Mouse (Mus musculus) CH12.LX (cell line): Measurements from ENCODE around the gene Tmem45a. TPM values are rescaled to one million over a fixed set of nuclear protein-coding genes. Genes with fewer than 3 reads are reported as not detected.

Experiments used
- DNase-seq: peaks from one replicate; pipeline ENCODE4 v3.0.0-alpha.2; 2013; ENCODE audit errors: extremely low read depth
- H3K27ac ChIP-seq: 2 replicates; pipeline ENCODE4 v1.5.1; 2012; ENCODE audit warnings: low read depth, mild to moderate bottlenecking, control low read depth, moderate library complexity; ENCODE audit not compliant: insufficient read depth
- H3K27me3 ChIP-seq: replicated peaks from 2 replicates; pipeline ENCODE3; 2012; ENCODE audit warnings: inconsistent platforms
- H3K36me3 ChIP-seq, 2 experiments: replicated peaks in 1 of 2; 2 replicates each; pipeline versions ENCODE3 to v1.6.1; 2012; ENCODE audit warnings: inconsistent platforms in 1 of 2, low read length in 1 of 2, mild to moderate bottlenecking in 1 of 2, mixed read lengths in 1 of 2, moderate library complexity in 1 of 2; ENCODE audit not compliant: control insufficient read depth in 1 of 2, insufficient read depth in 1 of 2
- H3K4me1 ChIP-seq, 2 experiments: 2 replicates each; pipeline ENCODE4 v1.6.1; 2012; ENCODE audit warnings: inconsistent platforms in 1 of 2, moderate library complexity in 1 of 2; ENCODE audit not compliant: insufficient read depth in 2 of 2, control insufficient read depth in 1 of 2
- H3K4me2 ChIP-seq: 2 replicates; pipeline ENCODE4 v1.6.1; 2012; ENCODE audit warnings: low read depth, mild to moderate bottlenecking, control low read depth; ENCODE audit not compliant: poor library complexity, insufficient read depth, severe bottlenecking
- H3K4me3 ChIP-seq, 3 experiments: fragments of 150-350 bp in 1 of 3; sonication (generic) in 1 of 3; replicated peaks in 1 of 3; 2 replicates each; pipeline versions ENCODE3 to v1.5.1; 2011 to 2012; ENCODE audit warnings: low read depth in 2 of 3, low read length in 2 of 3, mild to moderate bottlenecking in 2 of 3, moderate library complexity in 2 of 3, control low read depth in 1 of 3, improper control_type of control experiment in 1 of 3, inconsistent platforms in 1 of 3, mixed read lengths in 1 of 3; ENCODE audit not compliant: poor library complexity in 1 of 3
- H3K79me2 ChIP-seq: replicated peaks from 2 replicates; pipeline ENCODE4 v1.6.1; 2012; ENCODE audit warnings: mild to moderate bottlenecking, moderate library complexity; ENCODE audit not compliant: control insufficient read depth, poor library complexity, insufficient read depth, severe bottlenecking; ENCODE audit errors: extremely low read depth
- H3K9ac ChIP-seq: 2 replicates; pipeline ENCODE4 v1.6.1; 2012; ENCODE audit warnings: low read depth, mild to moderate bottlenecking, control low read depth, moderate library complexity; ENCODE audit not compliant: insufficient read depth
- H3K9me3 ChIP-seq: replicated peaks from 2 replicates; pipeline ENCODE3; 2012; ENCODE audit warnings: low read length, inconsistent platforms, mixed read lengths
- BHLHE40 ChIP-seq: IDR thresholded peaks from 2 replicates; pipeline ENCODE4 v1.6.1; 2011; ENCODE audit warnings: mild to moderate bottlenecking, low read depth, low read length, improper control_type of control experiment
- CTCF ChIP-seq, 2 experiments: IDR thresholded peaks in 1 of 2; conservative IDR thresholded peaks in 1 of 2; 2 replicates each; pipeline ENCODE4 v1.5.1; 2011 to 2012; ENCODE audit warnings: low read depth in 2 of 2, low read length in 2 of 2, improper control_type of control experiment in 1 of 2, inconsistent platforms in 1 of 2, mild to moderate bottlenecking in 1 of 2, moderate library complexity in 1 of 2
- E2F4 ChIP-seq: IDR thresholded peaks from 2 replicates; pipeline ENCODE4 v1.6.1; 2011; ENCODE audit warnings: low read depth, low read length, improper control_type of control experiment; ENCODE audit not compliant: insufficient replicate concordance
- EP300 ChIP-seq: IDR thresholded peaks from 2 replicates; pipeline ENCODE4 v1.6.1; 2011; ENCODE audit warnings: low read length, improper control_type of control experiment
- ETS1 ChIP-seq: conservative IDR thresholded peaks from 2 replicates; pipeline ENCODE4 v1.6.1; 2012; ENCODE audit warnings: low read depth, mild to moderate bottlenecking, inconsistent platforms, low read length, improper control_type of control experiment, moderate library complexity
- GABPA ChIP-seq: IDR thresholded peaks from 2 replicates; pipeline ENCODE4 v1.6.1; 2012; ENCODE audit warnings: low read depth, low read length, improper control_type of control experiment, inconsistent platforms; ENCODE audit not compliant: insufficient replicate concordance
- KAT2A ChIP-seq: IDR thresholded peaks from 2 replicates; pipeline ENCODE4 v1.6.1; 2012; ENCODE audit warnings: low read length, improper control_type of control experiment, inconsistent platforms; ENCODE audit not compliant: insufficient replicate concordance
- MAFK ChIP-seq: IDR thresholded peaks from 2 replicates; pipeline ENCODE4 v1.6.1; 2011; ENCODE audit warnings: low read length, improper control_type of control experiment; ENCODE audit not compliant: insufficient replicate concordance
- MAZ ChIP-seq: IDR thresholded peaks from 2 replicates; pipeline ENCODE4 v1.6.1; 2012; ENCODE audit warnings: low read depth, mild to moderate bottlenecking, inconsistent platforms, low read length, improper control_type of control experiment, moderate library complexity
- MEF2A ChIP-seq: IDR thresholded peaks from 2 replicates; pipeline ENCODE4 v1.6.1; 2014; ENCODE audit warnings: low read depth, mild to moderate bottlenecking, inconsistent platforms, low read length, improper control_type of control experiment, borderline replicate concordance
- NELFE ChIP-seq: IDR thresholded peaks from 2 replicates; pipeline ENCODE4 v1.6.1; 2011; ENCODE audit warnings: low read depth, low read length, improper control_type of control experiment
- NRF1 ChIP-seq: IDR thresholded peaks from 2 replicates; pipeline ENCODE4 v1.6.1; 2014; ENCODE audit warnings: low read depth, mild to moderate bottlenecking, inconsistent platforms, low read length, improper control_type of control experiment, moderate library complexity
- PAX5 ChIP-seq: IDR thresholded peaks from 2 replicates; pipeline ENCODE4 v1.6.1; 2012; ENCODE audit warnings: low read length, inconsistent platforms, mixed read lengths
- POLR2A ChIP-seq: IDR thresholded peaks from 2 replicates; pipeline ENCODE4 v1.6.1; 2011; ENCODE audit warnings: low read depth, mild to moderate bottlenecking, improper control_type of control experiment, low read length
- POLR2AphosphoS2 ChIP-seq: IDR thresholded peaks from 2 replicates; pipeline ENCODE4 v1.6.1; 2011; ENCODE audit warnings: low read depth, low read length, improper control_type of control experiment
- RCOR1 ChIP-seq: conservative IDR thresholded peaks from 2 replicates; pipeline ENCODE4 v1.6.1; 2012; ENCODE audit warnings: low read depth, mild to moderate bottlenecking, inconsistent platforms, low read length, improper control_type of control experiment
- SMC3 ChIP-seq: IDR thresholded peaks from 2 replicates; pipeline ENCODE4 v1.6.1; 2011; ENCODE audit warnings: low read depth, low read length, improper control_type of control experiment
- USF2 ChIP-seq: conservative IDR thresholded peaks from 2 replicates; pipeline ENCODE4 v1.6.1; 2011; ENCODE audit warnings: low read depth, low read length, improper control_type of control experiment
- ZC3H11A ChIP-seq: IDR thresholded peaks from 2 replicates; pipeline ENCODE4 v1.6.1; 2012; ENCODE audit warnings: low read depth, mild to moderate bottlenecking, inconsistent platforms, low read length, improper control_type of control experiment
- ZKSCAN1 ChIP-seq: IDR thresholded peaks from 2 replicates; pipeline ENCODE4 v1.6.1; 2012; ENCODE audit warnings: low read depth, inconsistent platforms, low read length, improper control_type of control experiment, borderline replicate concordance
- ZMIZ1 ChIP-seq: IDR thresholded peaks from 2 replicates; pipeline ENCODE4 v1.6.1; 2012; ENCODE audit warnings: low read depth, mild to moderate bottlenecking, inconsistent platforms, low read length, improper control_type of control experiment
- ZNF384 ChIP-seq: IDR thresholded peaks from 2 replicates; pipeline ENCODE4 v1.6.1; 2012; ENCODE audit warnings: low read depth, low read length, improper control_type of control experiment, inconsistent platforms
- dilution Hi-C: fragments of 300-500 bp; cut with MboI; formaldehyde crosslinking; loops from 2 replicates; pipeline ENCODE4 v1.14.3; 2020; ENCODE audit warnings: low sequenced_read_pairs; ENCODE audit not compliant: extremely low pct_unique_long_range_greater_than_20kb, extremely low pct_ligation_motif_present
- in situ Hi-C: fragments of 300-500 bp; cut with MboI; formaldehyde crosslinking; loops from 3 replicates; pipeline ENCODE4 v1.14.3; 2019; ENCODE audit warnings: low sequenced_read_pairs, low pct_ligation_motif_present, low pct_unique_long_range_greater_than_20kb, mixed read lengths
- polyA plus RNA-seq: library from polyadenylated mRNA; unstranded; fragments of >175 nt; gene quantifications from 2 replicates; pipeline ENCODE4 v1.2.1, GENCODE M21; 2012; ENCODE audit warnings: low read depth; ENCODE audit not compliant: insufficient read length
- total RNA-seq, 2 experiments: library from RNA; depleted of rRNA; stranded (reverse); fragments of 300-350 nt in 1 of 2; fragments of >200 nt in 1 of 2; gene quantifications; 2 replicates each; pipeline ENCODE4 v1.2.3; 2012 to 2014

The Tmem45a gene
- total and polyA plus RNA-seq, 3 experiments: 26.9 to 105 (median 30.7) TPM

DNA sequence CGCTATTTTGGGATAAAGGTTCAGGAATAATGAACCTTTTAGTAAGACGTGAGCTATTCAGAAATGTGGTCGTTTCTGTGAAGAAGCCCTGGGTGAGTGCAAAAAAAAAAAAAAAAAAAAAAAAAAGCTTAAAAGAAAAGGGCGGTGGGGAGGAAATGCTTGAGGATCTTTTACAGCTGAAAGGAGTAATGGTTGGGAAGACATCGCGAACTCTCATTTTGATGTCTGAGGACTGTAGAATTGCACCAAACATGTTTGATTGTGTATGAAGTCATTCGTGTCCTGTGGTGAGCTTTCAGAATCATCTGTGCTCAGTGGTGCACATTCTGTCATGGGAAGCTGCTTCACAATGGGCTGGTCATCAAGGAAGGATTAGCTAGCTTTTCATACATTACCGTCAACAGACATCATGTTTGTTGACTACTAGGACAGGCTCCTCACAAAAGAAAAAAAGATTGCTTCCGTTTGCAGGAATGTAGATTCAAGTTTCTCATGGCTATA lies 700 bp upstream of the Tmem45a start:
- no peak for TF ChIP-seq MAFK
- peak; percentile 89 for TF ChIP-seq ZNF384
- TF ChIP-seq ETS1: peak; percentile 47; the same call in 1 of the 2 replicates
- H3K9ac ChIP-seq: 0 out of 2 replicates have a peak overlapping the region, but pooled peaks have one; percentile 0
- in situ Hi-C loops: no loop called here
- H3K9me3 ChIP-seq: no peaks in the 10 kb centered on the region
- H3K79me2 ChIP-seq: no peaks in the 10 kb centered on the region
- peak overlapping the region; percentile 47 to 60 (median 56) for H3K4me3 ChIP-seq
- H3K36me3 ChIP-seq: no peaks in the 10 kb centered on the region
- peak; percentile 11 for DNase-seq
- dilution Hi-C loops: no loop called here
- peak overlapping the region; percentile 70 for H3K4me2 ChIP-seq
- peaks cover 2% of the 10 kb centered on the region for H3K27me3 ChIP-seq
- no peak overlapping the region for H3K27ac ChIP-seq
- H3K4me1 ChIP-seq: peaks cover 2 to 20% of the 10 kb centered on the region in 2 experiments

DNA sequence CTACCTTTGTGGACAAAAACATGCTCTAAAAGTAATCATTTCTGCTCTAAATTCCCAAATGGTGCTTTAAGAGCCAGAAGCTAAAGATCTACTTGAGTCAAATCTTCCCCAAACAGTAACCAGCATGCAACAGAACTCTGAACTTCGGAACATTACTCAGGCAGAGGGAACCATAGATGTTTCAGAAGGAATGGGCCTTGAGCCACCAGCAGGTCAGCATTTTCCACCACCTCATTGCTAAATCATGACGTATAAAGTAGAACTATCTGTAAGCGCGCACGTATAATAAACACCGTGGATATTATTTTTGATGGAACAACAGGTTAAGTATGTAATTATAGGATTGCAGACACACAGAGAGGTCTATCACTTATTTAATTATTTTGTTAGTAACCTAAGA lies 1.2 kb downstream of the Tmem45a start:
- TF ChIP-seq BHLHE40 (no peak), NELFE (no peak), E2F4 (no peak), MAZ (no peak), SMC3 (no peak), ZMIZ1 (no peak), GABPA (no peak), CTCF (conservative IDR thresholded peaks at IDR 0.05 in 1 of 2, IDR thresholded peaks at IDR 0.05 in 1 of 2; ENCODE audit: low read depth in 2 of 2, low read length in 2 of 2) (no peak), KAT2A (no peak), ZNF384 (no peak), NRF1 (no peak), RCOR1 (no peak), POLR2AphosphoS2 (no peak), ZKSCAN1 (no peak), ZC3H11A (no peak), POLR2A (no peak), MEF2A (no peak), EP300 (no peak), PAX5 (no peak), USF2 (no peak)
- in situ Hi-C loops: no loop called here
- Histone ChIP-seq H3K4me1 (peaks cover 2 to 20% of the 10 kb centered on the region in 2 experiments), H3K79me2 (no peaks in the 10 kb centered on the region), H3K36me3 (no peaks in the 10 kb centered on the region), H3K9ac (no peak overlapping the region), H3K27me3 (no peaks in the 10 kb centered on the region), H3K9me3 (no peaks in the 10 kb centered on the region), H3K4me3 (peak overlapping the region in 1 of 3 experiments; percentile 62), H3K4me2 (peak overlapping the region; percentile 29; the same call in 1 of the 2 replicates), H3K27ac (no peak overlapping the region)
- no peak for DNase-seq
- dilution Hi-C loops: no loop called here
